Mouse (Mus musculus): ENCODE measurements around the gene Gjb6.

Gjb6 gene

DNA sequence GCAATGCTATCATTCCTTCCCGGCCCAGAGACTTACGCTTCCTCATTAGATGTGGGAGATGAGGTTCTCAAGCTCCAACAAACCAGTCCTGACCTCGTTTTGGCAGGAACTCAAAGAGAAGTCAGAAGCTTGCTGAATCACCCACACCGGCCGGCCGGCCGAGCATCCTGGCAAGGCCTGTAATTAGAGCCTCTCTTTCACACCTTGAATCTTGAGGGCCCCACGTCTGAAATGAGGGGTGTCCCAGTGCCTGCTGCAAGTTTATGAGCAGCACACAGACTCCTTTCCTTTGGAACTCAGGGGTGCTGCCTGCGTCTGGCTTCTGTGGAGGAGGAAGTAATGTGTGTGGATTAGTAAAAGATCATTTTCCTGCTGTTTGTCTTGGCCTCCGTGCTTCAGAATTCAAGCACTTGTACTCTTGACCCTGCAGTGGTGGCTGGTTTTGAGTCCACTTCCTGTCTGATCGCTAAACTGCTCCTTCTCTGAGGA, 49.2 kb downstream of the Gjb6 start:
- DNase-seq (ENCODE audit: low spot score in 2 of 2): no peak

DNA sequence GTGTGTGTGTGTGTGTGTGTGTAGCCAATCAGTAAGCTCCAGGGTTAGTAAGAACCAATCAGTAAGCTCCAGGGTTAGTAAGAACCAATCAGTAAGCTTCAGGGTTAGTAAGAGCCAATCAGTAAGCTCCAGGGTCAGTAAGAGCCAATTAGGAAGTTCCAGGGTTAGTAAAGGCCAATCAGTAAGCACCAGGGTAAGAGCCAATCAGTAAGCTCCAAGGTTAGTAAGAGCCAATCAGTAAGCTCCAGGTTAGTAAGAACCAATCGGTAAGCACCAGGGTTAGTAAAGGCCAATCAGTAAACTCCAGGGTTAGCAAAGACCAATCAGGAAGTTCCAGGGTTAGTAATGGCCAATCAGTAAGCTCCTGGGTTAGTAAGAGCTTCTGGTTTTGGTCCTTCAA, 50.5 kb downstream of the Gjb6 start:
- no peak for DNase-seq (ENCODE audit: low spot score in 2 of 2)

DNA sequence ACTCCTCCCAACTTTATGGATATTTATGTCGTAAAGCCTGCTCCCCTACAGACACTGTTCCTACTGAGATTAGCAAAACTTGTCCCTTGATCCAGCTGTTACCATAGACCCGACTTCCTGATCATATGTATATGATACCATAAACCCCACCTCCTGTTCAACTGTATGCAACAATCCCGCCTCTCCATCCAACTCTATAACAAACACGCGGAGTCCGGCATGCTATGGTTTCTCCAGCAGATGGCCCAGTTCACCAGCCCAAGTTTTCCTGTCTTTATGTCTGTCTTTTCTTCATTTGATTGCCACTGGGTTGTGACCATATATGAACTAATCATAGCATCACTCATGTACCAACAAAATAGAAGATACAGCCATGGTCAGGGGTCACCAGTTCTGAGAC, 57.9 kb downstream of the Gjb6 start:
- no peak for DNase-seq (ENCODE audit: low spot score in 2 of 2)

Data from urinary bladder, adult 18-20 months (tissue).